12 mouse cellular contexts compared by ENCODE assay signal in the genomic region with DNA sequence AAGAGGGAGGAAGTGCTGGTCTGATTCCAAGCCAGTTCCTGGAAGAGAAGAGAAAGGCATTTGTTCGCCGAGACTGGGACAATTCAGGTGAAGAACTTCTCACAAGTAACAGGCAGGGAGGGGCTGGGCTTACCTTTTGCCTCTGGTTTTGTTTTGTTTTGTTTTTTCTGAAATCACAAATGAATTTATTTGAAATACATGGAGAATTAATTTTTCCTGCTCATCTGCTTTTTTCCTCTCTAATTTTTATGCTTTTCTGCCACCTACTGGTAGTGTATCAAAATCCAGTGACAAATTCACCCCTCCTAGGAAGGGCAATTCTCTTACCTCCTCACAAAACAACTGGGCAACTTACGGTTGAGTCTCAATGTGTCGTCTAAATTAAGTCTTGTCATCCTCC.
A peak's percentile ranks its signal among the peaks of the same experiment; 100 is the strongest.
DNase-seq lines count a peak whose midpoint lies in the region; ATAC-seq and TF ChIP-seq lines count a peak whose summit lies in the region.
"Had no signal": no experiment of that assay in that cellular context is flagged by ENCODE, and none has a peak within 500 bp of the region (broad histone marks: within the 10 kb centered on the region; RNA-seq: fewer than 3 reads in every experiment).

No protein-coding gene starts in this region.

- TF ChIP-seq CTCF in kidney, adult 2 months (conservative IDR thresholded peaks at IDR 0.05; ENCODE audit: insufficient read depth, insufficient read length, low read depth, low read length), result no peak

- no peak for TF ChIP-seq POLR2A in kidney, adult 2 months (IDR thresholded peaks at IDR 0.05; ENCODE audit: low read depth, low read length)

- peak; percentile 34 for DNase-seq in cerebellum, adult 9-10 months
- no peak for DNase-seq in cerebellum, adult 11-12 months
- DNase-seq in kidney, adult 2 months, result peak; percentile 55
- peak; percentile 27 for DNase-seq in thymus, postnatal 0 days (ENCODE audit: low spot score)
- DNase-seq in thymus, postnatal 25 days, result no peak
- DNase-seq in adrenal gland, adult 2 months, result no peak
- no peak for DNase-seq in spleen, postnatal 10 days (ENCODE audit: low spot score in 2 of 2)
- DNase-seq: adrenal gland, postnatal 25 days; gastrocnemius, postnatal 10 days had no signal

- H3K27me3 ChIP-seq in kidney, adult 2 months (replicated peaks; ENCODE audit: control insufficient read depth, insufficient read depth, low read length), result no peaks in the 10 kb centered on the region
- no peaks in the 10 kb centered on the region for H3K27me3 ChIP-seq in kidney, embryonic 14.5 days (ENCODE audit: control insufficient read depth, insufficient read depth, low read length)
- H3K27me3 ChIP-seq: limb, embryonic 15.5 days had no signal

- H3K9ac ChIP-seq in kidney, embryonic 14.5 days (ENCODE audit: low read depth, low read length), result no peak overlapping the region
- H3K9ac ChIP-seq: limb, embryonic 15.5 days had no signal

- 36% methylated on average over 4 of the region's 4 CpGs for WGBS in kidney, adult 2 months
- 69% methylated on average over 4 of the region's 4 CpGs for whole genome bisulfite sequencing in kidney, embryonic 14.5 days

- H3K4me2 ChIP-seq in kidney, embryonic 14.5 days (replicated peaks; ENCODE audit: low read depth, low read length), result no peak overlapping the region
- H3K4me2 ChIP-seq: limb, embryonic 15.5 days had no signal

- H3K4me3 ChIP-seq in kidney, adult 2 months (ENCODE audit: insufficient read depth, low read depth, low read length), result no peak overlapping the region
- H3K4me3 ChIP-seq in kidney, embryonic 14.5 days (ENCODE audit: low read length), result no peak overlapping the region
- H3K4me3 ChIP-seq: limb, embryonic 15.5 days; myocyte had no signal

- no peak for ATAC-seq in kidney, embryonic 14.5 days (ENCODE audit: low FRiP score, low TSS enrichment)

- H3K36me3 ChIP-seq in kidney, adult 2 months (ENCODE audit: control insufficient read depth, insufficient read depth, low read length), result no peaks in the 10 kb centered on the region; the same call in none of the 2 replicates
- H3K36me3 ChIP-seq in kidney, embryonic 14.5 days (ENCODE audit: control insufficient read depth, insufficient read depth, low read length), result peaks cover 18% of the 10 kb centered on the region; the same call in 1 of the 2 replicates

- H3K27ac ChIP-seq in kidney, adult 2 months (ENCODE audit: insufficient read depth, low read depth, low read length), result no peak overlapping the region
- H3K27ac ChIP-seq in kidney, embryonic 14.5 days (ENCODE audit: low read depth, low read length), result no peak overlapping the region
- H3K27ac ChIP-seq: limb, embryonic 15.5 days had no signal

- H3K9me3 ChIP-seq in kidney, embryonic 14.5 days (ENCODE audit: control insufficient read depth, low read length), result no peaks in the 10 kb centered on the region
- H3K9me3 ChIP-seq: limb, embryonic 15.5 days had no signal

- H3K4me1 ChIP-seq in kidney, adult 2 months (ENCODE audit: control insufficient read depth, insufficient read depth, low read length), result peaks cover 5% of the 10 kb centered on the region; the same call in 1 of the 2 replicates
- 0 out of 2 replicates have a peak, but pooled peaks cover 2% of the 10 kb centered on the region for H3K4me1 ChIP-seq in kidney, embryonic 14.5 days (ENCODE audit: control insufficient read depth, insufficient read depth, low read length)
- H3K4me1 ChIP-seq: limb, embryonic 15.5 days had no signal

Comparison
In these comparisons a context has a peak if more than half of its experiments do, and no peak if none do; other contexts are left out.
1. DNase-seq: peak in cerebellum, adult 9-10 months (single experiment), kidney, adult 2 months (single experiment) and thymus, postnatal 0 days (single experiment); none in cerebellum, adult 11-12 months (single experiment), thymus, postnatal 25 days (single experiment), adrenal gland, adult 2 months (single experiment) and spleen, postnatal 10 days (0 of 2).